Mouse (Mus musculus) liver, embryonic 16.5 days (tissue): ENCODE measurements around the gene Bet1l. TPM values are rescaled to one million over a fixed set of nuclear protein-coding genes. Genes with fewer than 3 reads are reported as not detected.
"Not testable (repeated sequence)": the region's sequence is repeated elsewhere in the genome, so short reads cannot be mapped to it uniquely, and the experiment has no call there.

Experiments
- ATAC-seq: fragments of 200-750 bp; cut with Nextera tagmentation; 2 replicates; pipeline ENCODE4 v1.8.0; 2017; ENCODE audit warnings: low read depth, mild to moderate bottlenecking, moderate number of reproducible peaks, moderate library complexity
- H3K27ac ChIP-seq: fragments of 300-500 bp; sonication (generic); 2 replicates; pipeline ENCODE4 v1.5.1; 2014; ENCODE audit warnings: mild to moderate bottlenecking, low read length
- H3K27me3 ChIP-seq: fragments of 300-500 bp; sonication (generic); 2 replicates; pipeline ENCODE4 v1.6.1; 2014; ENCODE audit warnings: low read depth, low read length, mixed read lengths; ENCODE audit not compliant: control insufficient read depth, insufficient read depth
- H3K36me3 ChIP-seq: fragments of 300-500 bp; sonication (generic); 2 replicates; pipeline ENCODE4 v1.6.1; 2014; ENCODE audit warnings: mild to moderate bottlenecking; ENCODE audit not compliant: control insufficient read depth, insufficient read depth
- H3K4me1 ChIP-seq: fragments of 300-500 bp; sonication (generic); 2 replicates; pipeline ENCODE4 v1.6.1; 2014; ENCODE audit warnings: low read depth, low read length, mixed read lengths; ENCODE audit not compliant: control insufficient read depth
- H3K4me2 ChIP-seq: fragments of 300-500 bp; sonication (generic); 2 replicates; pipeline ENCODE4 v1.6.1; 2014; ENCODE audit warnings: low read depth, low read length, mixed read lengths
- H3K4me3 ChIP-seq: fragments of 300-500 bp; sonication (generic); 2 replicates; pipeline ENCODE4 v1.5.1; 2014; ENCODE audit warnings: low read depth, mild to moderate bottlenecking, low read length
- H3K9ac ChIP-seq: fragments of 300-500 bp; sonication (generic); 2 replicates; pipeline ENCODE4 v1.6.1; 2014; ENCODE audit warnings: low read depth, low read length
- H3K9me3 ChIP-seq: fragments of 300-500 bp; sonication (generic); replicated peaks from 2 replicates; pipeline ENCODE4 v1.6.1; 2016; ENCODE audit warnings: low read length; ENCODE audit not compliant: control insufficient read depth
- WGBS: fragments of 180-500 bp; shearing (Covaris S2); extraction: QIAGEN DNeasy Blood & Tissue Kit; methylation state at CpG from one replicate; pipeline ENCODE4 v1.1.7; 2014; ENCODE audit not compliant: insufficient replicate concordance; 5-methylcytosine and 5-hydroxymethylcytosine counted together
- polyA plus RNA-seq: library from polyadenylated mRNA; unstranded; fragments of >200 nt; fragmentation: Nextera tagmentation; extraction: Ambion mirVana; gene quantifications from 2 replicates; pipeline ENCODE4 v1.2.1, GENCODE M21; 2015

The Bet1l gene
- polyA plus RNA-seq, 1 experiment from 2014 or later: 20.9 TPM

GRCm38 (mm10) chr7:140894611-140895010 is 37.2 kb upstream of the Bet1l start:
- 85% methylated on average over 3 of the region's 3 CpGs for WGBS
- H3K36me3 ChIP-seq: peaks cover 21% of the 10 kb centered on the region
- no peak overlapping the region for H3K27ac ChIP-seq
- no peaks in the 10 kb centered on the region for H3K27me3 ChIP-seq
- H3K4me2 ChIP-seq: no peak overlapping the region
- no peak overlapping the region for H3K9ac ChIP-seq
- no peak overlapping the region for H3K4me3 ChIP-seq
- H3K9me3 ChIP-seq: no peaks in the 10 kb centered on the region
- H3K4me1 ChIP-seq: no peaks in the 10 kb centered on the region
- ATAC-seq: no peak

GRCm38 (mm10) chr7:140894031-140894430 is 36.7 kb upstream of the Bet1l start:
- Histone ChIP-seq H3K4me3 (no peak overlapping the region), H3K9ac (no peak overlapping the region), H3K27me3 (no peaks in the 10 kb centered on the region), H3K36me3 (peaks cover 26% of the 10 kb centered on the region), H3K9me3 (no peaks in the 10 kb centered on the region), H3K4me2 (no peak overlapping the region), H3K4me1 (no peaks in the 10 kb centered on the region), H3K27ac (no peak overlapping the region)
- WGBS: 81% methylated on average over 7 of the region's 7 CpGs
- ATAC-seq: no peak

GRCm38 (mm10) chr7:140890636-140891035 is 33.3 kb upstream of the Bet1l start:
- not testable (repeated sequence) for H3K4me1 ChIP-seq, H3K9me3 ChIP-seq, ATAC-seq, H3K27me3 ChIP-seq, H3K27ac ChIP-seq, H3K4me3 ChIP-seq, H3K9ac ChIP-seq, H3K4me2 ChIP-seq
- WGBS: 91% methylated on average over 16 of the region's 16 CpGs
- peaks cover 32% of the 10 kb centered on the region for H3K36me3 ChIP-seq

GRCm38 (mm10) chr7:140882469-140882803 is 25.1 kb upstream of the Bet1l start:
- H3K9me3 ChIP-seq: no peaks in the 10 kb centered on the region
- no peak; the same call in 1 of the 2 replicates for ATAC-seq
- under 1% methylated on average over 12 of the region's 12 CpGs for WGBS
- peak overlapping the region; percentile 84 for H3K9ac ChIP-seq
- peak overlapping the region; percentile 78 for H3K27ac ChIP-seq
- H3K4me3 ChIP-seq: peak overlapping the region; percentile 94
- H3K4me1 ChIP-seq: peaks cover 32% of the 10 kb centered on the region
- peak overlapping the region; percentile 57 for H3K4me2 ChIP-seq
- peaks cover 15% of the 10 kb centered on the region for H3K36me3 ChIP-seq
- no peaks in the 10 kb centered on the region for H3K27me3 ChIP-seq

- no peaks in the 10 kb centered on the region for H3K9me3 ChIP-seq
- peaks cover 12% of the 10 kb centered on the region; the same call in 1 of the 2 replicates for H3K36me3 ChIP-seq
- H3K4me2 ChIP-seq: peak within 1 kb of the TSS; percentile 87
- no peaks in the 10 kb centered on the region for H3K27me3 ChIP-seq
- WGBS: under 1% methylated on average over 59 of the region's 59 CpGs
- peak within 1 kb of the TSS; percentile 84 for H3K9ac ChIP-seq
- H3K27ac ChIP-seq: peak within 1 kb of the TSS; percentile 83
- peaks cover 32% of the 10 kb centered on the region for H3K4me1 ChIP-seq
- peak; percentile 93 for ATAC-seq
- H3K4me3 ChIP-seq: peak within 1 kb of the TSS; percentile 94
Observed at GRCm38 (mm10) chr7:140881696-140882468, 24.5 kb upstream of the Bet1l start, which contains the start of the genes Psmd13 and Sirt3. Psmd13 (plus strand) TSS chr7:140881968. Sirt3 (minus strand) TSS chr7:140882309.

GRCm38 (mm10) chr7:140880865-140881515 is 23.6 kb upstream of the Bet1l start:
- peak overlapping the region; percentile 87 for H3K4me2 ChIP-seq
- H3K4me3 ChIP-seq: peak overlapping the region; percentile 94
- peak overlapping the region; percentile 84 for H3K9ac ChIP-seq
- peak overlapping the region; percentile 83 for H3K27ac ChIP-seq
- peaks cover 10% of the 10 kb centered on the region for H3K36me3 ChIP-seq
- peaks cover 32% of the 10 kb centered on the region for H3K4me1 ChIP-seq
- 3% methylated on average over 8 of the region's 8 CpGs for WGBS
- H3K9me3 ChIP-seq: no peaks in the 10 kb centered on the region
- H3K27me3 ChIP-seq: no peaks in the 10 kb centered on the region
- no peak for ATAC-seq

GRCm38 (mm10) chr7:140880419-140880818 is 23.0 kb upstream of the Bet1l start:
- Histone ChIP-seq H3K27me3 (no peaks in the 10 kb centered on the region), H3K4me1 (peaks cover 32% of the 10 kb centered on the region), H3K9me3 (no peaks in the 10 kb centered on the region), H3K4me2 (peak overlapping the region; percentile 87), H3K9ac (peak overlapping the region; percentile 26; the same call in 1 of the 2 replicates), H3K27ac (peak overlapping the region; percentile 83), H3K36me3 (peaks cover 12% of the 10 kb centered on the region), H3K4me3 (peak overlapping the region; percentile 94)
- WGBS: 35% methylated on average over 3 of the region's 3 CpGs
- ATAC-seq: no peak

GRCm38 (mm10) chr7:140879355-140879754 is 22.0 kb upstream of the Bet1l start:
- no peak for ATAC-seq
- WGBS: 18% methylated on average over 7 of the region's 7 CpGs
- Histone ChIP-seq H3K27me3 (no peaks in the 10 kb centered on the region), H3K4me1 (peaks cover 32% of the 10 kb centered on the region), H3K36me3 (peaks cover 14% of the 10 kb centered on the region), H3K9ac (peak overlapping the region; percentile 28; the same call in 1 of the 2 replicates), H3K4me3 (peak overlapping the region; percentile 21; the same call in 1 of the 2 replicates), H3K9me3 (no peaks in the 10 kb centered on the region), H3K27ac (peak overlapping the region; percentile 53; the same call in 1 of the 2 replicates), H3K4me2 (peak overlapping the region; percentile 87)

GRCm38 (mm10) chr7:140877364-140877763 is 20.0 kb upstream of the Bet1l start:
- no peaks in the 10 kb centered on the region for H3K27me3 ChIP-seq
- H3K4me2 ChIP-seq: no peak overlapping the region
- no peak overlapping the region for H3K27ac ChIP-seq
- no peaks in the 10 kb centered on the region for H3K9me3 ChIP-seq
- peaks cover 26% of the 10 kb centered on the region for H3K4me1 ChIP-seq
- H3K9ac ChIP-seq: no peak overlapping the region
- 44% methylated on average over 6 of the region's 6 CpGs for WGBS
- peaks cover 14% of the 10 kb centered on the region for H3K36me3 ChIP-seq
- no peak for ATAC-seq
- no peak overlapping the region for H3K4me3 ChIP-seq
